Mouse (Mus musculus) heart, embryonic 15.5 days (tissue): Measurements from ENCODE around the gene Evpl. TPM values are rescaled to one million over a fixed set of nuclear protein-coding genes. Genes with fewer than 3 reads are reported as not detected.

Experiments used
- ATAC-seq: fragments of 200-750 bp; cut with Nextera tagmentation; replicated peaks from 2 replicates; pipeline ENCODE4 v1.8.0; 2017; ENCODE audit warnings: low read depth, moderate TSS enrichment; ENCODE audit not compliant: insufficient number of reproducible peaks, insufficient read depth, low FRiP score
- H3K27ac ChIP-seq: fragments of 300-500 bp; sonication (generic); 2 replicates; pipeline ENCODE4 v1.5.1; 2015; ENCODE audit warnings: mild to moderate bottlenecking, inconsistent platforms
- H3K27me3 ChIP-seq: fragments of 300-500 bp; sonication (generic); 2 replicates; pipeline ENCODE4 v1.6.1; 2015; ENCODE audit warnings: inconsistent platforms
- H3K36me3 ChIP-seq: fragments of 300-500 bp; sonication (generic); 2 replicates; pipeline ENCODE4 v1.6.1; 2015; ENCODE audit warnings: mild to moderate bottlenecking, inconsistent platforms
- H3K4me1 ChIP-seq: fragments of 300-500 bp; sonication (generic); replicated peaks from 2 replicates; pipeline ENCODE4 v1.6.1; 2015; ENCODE audit warnings: inconsistent platforms
- H3K4me2 ChIP-seq: fragments of 300-500 bp; sonication (generic); 2 replicates; pipeline ENCODE4 v1.6.1; 2015; ENCODE audit warnings: inconsistent platforms, mild to moderate bottlenecking, moderate library complexity
- H3K4me3 ChIP-seq: fragments of 300-500 bp; sonication (generic); 2 replicates; pipeline ENCODE4 v1.5.1; 2015; ENCODE audit warnings: mild to moderate bottlenecking, inconsistent platforms
- H3K9ac ChIP-seq: fragments of 300-500 bp; sonication (generic); 2 replicates; pipeline ENCODE4 v1.6.1; 2015; ENCODE audit warnings: mild to moderate bottlenecking, inconsistent platforms
- H3K9me3 ChIP-seq: fragments of 300-500 bp; sonication (generic); replicated peaks from 2 replicates; pipeline ENCODE4 v1.6.1; 2016; ENCODE audit warnings: inconsistent platforms
- WGBS: fragments of 180-500 bp; shearing (Covaris S2); methylation state at CpG from one replicate; pipeline ENCODE4 v1.1.7; 2015; ENCODE audit warnings: mixed read lengths; 5-methylcytosine and 5-hydroxymethylcytosine counted together
- polyA plus RNA-seq: library from polyadenylated mRNA; unstranded; fragments of >200 nt; fragmentation: Nextera tagmentation; extraction: Ambion mirVana; gene quantifications from 2 replicates; pipeline ENCODE4 v1.2.1, GENCODE M21; 2015

Evpl gene
- polyA plus RNA-seq, 1 experiment from 2014 or later: 0.71 TPM

GRCm38 (mm10) chr11:116196336-116196735 is 41.5 kb downstream of the Evpl start:
- no peak for ATAC-seq
- no peak overlapping the region for H3K9ac ChIP-seq
- H3K27ac ChIP-seq: no peak overlapping the region
- H3K36me3 ChIP-seq: peaks cover 8% of the 10 kb centered on the region; the same call in 1 of the 2 replicates
- 86% methylated on average over 3 of the region's 3 CpGs for WGBS
- H3K4me2 ChIP-seq: no peak overlapping the region
- H3K27me3 ChIP-seq: no peaks in the 10 kb centered on the region
- H3K4me3 ChIP-seq: no peak overlapping the region
- H3K9me3 ChIP-seq: no peaks in the 10 kb centered on the region
- peaks cover 26% of the 10 kb centered on the region for H3K4me1 ChIP-seq

- Histone ChIP-seq H3K9me3 (no peaks in the 10 kb centered on the region), H3K9ac (no peak overlapping the region), H3K4me2 (no peak overlapping the region), H3K27ac (no peak overlapping the region), H3K27me3 (no peaks in the 10 kb centered on the region), H3K4me3 (no peak overlapping the region), H3K36me3 (peaks cover 8% of the 10 kb centered on the region; the same call in 1 of the 2 replicates), H3K4me1 (peaks cover 26% of the 10 kb centered on the region)
- ATAC-seq: no peak
- WGBS: 63% methylated on average over 5 of the region's 5 CpGs
Observed at GRCm38 (mm10) chr11:116195252-116195651, 42.6 kb downstream of the Evpl start.

GRCm38 (mm10) chr11:116194619-116195018 is 43.3 kb downstream of the Evpl start:
- no peak overlapping the region for H3K27ac ChIP-seq
- H3K4me1 ChIP-seq: peaks cover 25% of the 10 kb centered on the region
- H3K4me2 ChIP-seq: no peak overlapping the region
- ATAC-seq: no peak
- 88% methylated on average over 8 of the region's 8 CpGs for WGBS
- no peaks in the 10 kb centered on the region for H3K9me3 ChIP-seq
- no peaks in the 10 kb centered on the region for H3K27me3 ChIP-seq
- no peak overlapping the region for H3K9ac ChIP-seq
- H3K36me3 ChIP-seq: peaks cover 8% of the 10 kb centered on the region; the same call in 1 of the 2 replicates
- no peak overlapping the region for H3K4me3 ChIP-seq

GRCm38 (mm10) chr11:116187226-116187930 is 50.5 kb downstream of the Evpl start:
- H3K9me3 ChIP-seq: no peaks in the 10 kb centered on the region
- 55% methylated on average over 11 of the region's 11 CpGs for WGBS
- H3K27me3 ChIP-seq: no peaks in the 10 kb centered on the region
- no peak overlapping the region for H3K9ac ChIP-seq
- H3K4me1 ChIP-seq: peaks cover 13% of the 10 kb centered on the region
- no peak for ATAC-seq
- H3K27ac ChIP-seq: no peak overlapping the region
- no peak overlapping the region for H3K4me2 ChIP-seq
- peaks cover 24% of the 10 kb centered on the region for H3K36me3 ChIP-seq
- H3K4me3 ChIP-seq: no peak overlapping the region

- H3K4me1 ChIP-seq: peaks cover 13% of the 10 kb centered on the region
- no peak overlapping the region for H3K4me2 ChIP-seq
- no peak overlapping the region for H3K9ac ChIP-seq
- peak overlapping the region; percentile 21; the same call in 1 of the 2 replicates for H3K27ac ChIP-seq
- no peaks in the 10 kb centered on the region for H3K9me3 ChIP-seq
- ATAC-seq: no peak
- H3K4me3 ChIP-seq: no peak overlapping the region
- peaks cover 34% of the 10 kb centered on the region for H3K36me3 ChIP-seq
- H3K27me3 ChIP-seq: no peaks in the 10 kb centered on the region
- WGBS: 91% methylated on average over 11 of the region's 11 CpGs
Observed at GRCm38 (mm10) chr11:116186360-116186759, 51.5 kb downstream of the Evpl start.

- Histone ChIP-seq H3K4me1 (peaks cover 13% of the 10 kb centered on the region), H3K27ac (peak overlapping the region; percentile 21; the same call in 1 of the 2 replicates)
- WGBS: 74% methylated on average over 3 of the region's 3 CpGs
Observed at GRCm38 (mm10) chr11:116185836-116186235, 52.0 kb downstream of the Evpl start.

GRCm38 (mm10) chr11:116178411-116179121 is 59.3 kb downstream of the Evpl start:
- ATAC-seq: no peak
- WGBS: 85% methylated on average over 20 of the region's 20 CpGs
- H3K9ac ChIP-seq: no peak overlapping the region
- peaks cover 83% of the 10 kb centered on the region for H3K36me3 ChIP-seq
- no peak overlapping the region for H3K27ac ChIP-seq
- no peaks in the 10 kb centered on the region for H3K9me3 ChIP-seq
- H3K27me3 ChIP-seq: no peaks in the 10 kb centered on the region
- no peak overlapping the region for H3K4me2 ChIP-seq
- H3K4me3 ChIP-seq: no peak overlapping the region
- no peaks in the 10 kb centered on the region for H3K4me1 ChIP-seq

More at GRCm38 (mm10) chr11:116185836-116186235, 52.0 kb downstream of the Evpl start:
- no peak for ATAC-seq
- H3K27me3 ChIP-seq: no peaks in the 10 kb centered on the region
- no peak overlapping the region for H3K4me2 ChIP-seq
- no peaks in the 10 kb centered on the region for H3K9me3 ChIP-seq
- H3K9ac ChIP-seq: no peak overlapping the region
- peaks cover 38% of the 10 kb centered on the region for H3K36me3 ChIP-seq
- no peak overlapping the region for H3K4me3 ChIP-seq

GRCm38 (mm10) chr11:116176010-116176409 is 61.9 kb downstream of the Evpl start:
- peaks cover 83% of the 10 kb centered on the region for H3K36me3 ChIP-seq
- H3K9me3 ChIP-seq: no peaks in the 10 kb centered on the region
- 86% methylated on average over 7 of the region's 7 CpGs for WGBS
- H3K4me3 ChIP-seq: no peak overlapping the region
- no peaks in the 10 kb centered on the region for H3K4me1 ChIP-seq
- H3K27me3 ChIP-seq: no peaks in the 10 kb centered on the region
- H3K4me2 ChIP-seq: no peak overlapping the region
- ATAC-seq: no peak
- H3K9ac ChIP-seq: no peak overlapping the region
- H3K27ac ChIP-seq: no peak overlapping the region

GRCm38 (mm10) chr11:116174775-116175448 is 63.0 kb downstream of the Evpl start:
- WGBS: 90% methylated on average over 22 of the region's 22 CpGs
- Histone ChIP-seq H3K4me2 (no peak overlapping the region), H3K36me3 (peaks cover 72% of the 10 kb centered on the region), H3K4me3 (no peak overlapping the region), H3K9me3 (no peaks in the 10 kb centered on the region), H3K9ac (no peak overlapping the region), H3K4me1 (no peaks in the 10 kb centered on the region), H3K27me3 (no peaks in the 10 kb centered on the region), H3K27ac (no peak overlapping the region)
- no peak for ATAC-seq

GRCm38 (mm10) chr11:116171959-116172358 is 65.9 kb downstream of the Evpl start:
- no peak overlapping the region for H3K4me3 ChIP-seq
- ATAC-seq: no peak
- no peak overlapping the region for H3K27ac ChIP-seq
- no peak overlapping the region for H3K9ac ChIP-seq
- 83% methylated on average over 2 of the region's 2 CpGs for WGBS
- no peaks in the 10 kb centered on the region for H3K27me3 ChIP-seq
- no peaks in the 10 kb centered on the region for H3K9me3 ChIP-seq
- no peak overlapping the region for H3K4me2 ChIP-seq
- H3K36me3 ChIP-seq: peaks cover 48% of the 10 kb centered on the region
- H3K4me1 ChIP-seq: peaks cover 8% of the 10 kb centered on the region
